23 mouse cellular contexts compared by ENCODE assay signal in the genomic region with DNA sequence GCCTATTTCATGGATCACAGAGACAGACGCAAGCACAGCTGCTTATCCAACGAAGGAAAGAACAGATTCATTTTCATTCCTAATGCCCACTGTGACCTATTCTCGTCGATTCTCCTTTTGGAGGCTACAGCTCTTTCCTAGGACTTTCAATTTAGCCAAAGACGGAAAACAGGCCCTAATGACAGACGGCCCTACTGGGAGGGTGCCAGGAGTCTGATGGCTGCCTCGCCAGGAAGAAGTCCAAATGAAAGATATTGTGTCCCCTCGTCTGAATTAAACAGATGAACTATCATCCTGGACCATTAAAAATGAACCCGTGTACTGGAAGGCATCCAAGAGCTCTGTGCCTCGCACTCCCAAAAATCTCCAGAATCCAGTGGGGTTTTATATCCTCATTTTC.
DNase-seq lines count a peak whose midpoint lies in the region; ATAC-seq and TF ChIP-seq lines count a peak whose summit lies in the region.
"Had no signal": no experiment of that assay in that cellular context is flagged by ENCODE, and none has a peak within 500 bp of the region (broad histone marks: within the 10 kb centered on the region; RNA-seq: fewer than 3 reads in every experiment).

No protein-coding gene starts in this region.

- DNase-seq in cerebellum, adult 2 months = peak; percentile 12 to 16
- no peak for DNase-seq in cerebellum, adult 11 months
- peak; percentile 4 for DNase-seq in heart, adult 11 months
- DNase-seq in heart, adult 18-20 months = no peak
- peak; percentile 16 for DNase-seq in kidney, postnatal 14 days
- DNase-seq in kidney, postnatal 36 days = no peak
- peak; percentile 22 for DNase-seq in midbrain, postnatal 0 days (ENCODE audit: low spot score)
- DNase-seq: adrenal gland, adult 8-10 months; forebrain, postnatal 0 days; kidney, adult 2 months; liver, postnatal 0 days; right cerebral cortex, postnatal 4 days; thymus, adult 2 months; thymus, postnatal 36 days had no signal

- no peaks in the 10 kb centered on the region for H3K36me3 ChIP-seq in midbrain, postnatal 0 days (ENCODE audit: insufficient read depth, low read length)
- H3K36me3 ChIP-seq in midbrain, embryonic 16.5 days (ENCODE audit: control insufficient read depth, insufficient read depth, low read length) = no peaks in the 10 kb centered on the region
- H3K36me3 ChIP-seq: heart, embryonic 10.5 days; heart, embryonic 15.5 days; hindbrain, embryonic 15.5 days; liver, embryonic 12.5 days; neural tube, embryonic 13.5 days had no signal

- no peak for TF ChIP-seq CTCF in cerebellum, adult 2 months (IDR thresholded peaks at IDR 0.05; ENCODE audit: borderline replicate concordance, insufficient read depth, low read depth, low read length)
- no peak for TF ChIP-seq CTCF in midbrain, postnatal 0 days (IDR thresholded peaks at IDR 0.05)

- 7% methylated on average over 10 of the region's 10 CpGs for WGBS in cerebellum, adult 2 months
- 58% methylated on average over 10 of the region's 10 CpGs for WGBS in midbrain, postnatal 0 days
- 65% methylated on average over 10 of the region's 10 CpGs for WGBS in midbrain, embryonic 16.5 days

- no peak overlapping the region for H3K4me3 ChIP-seq in cerebellum, adult 2 months (replicated peaks; ENCODE audit: insufficient read depth, low read depth, low read length)
- no peak overlapping the region for H3K4me3 ChIP-seq in midbrain, postnatal 0 days (ENCODE audit: low read depth, low read length)
- no peak overlapping the region for H3K4me3 ChIP-seq in midbrain, embryonic 16.5 days (ENCODE audit: low read depth, low read length)
- H3K4me3 ChIP-seq: heart, embryonic 10.5 days; heart, embryonic 15.5 days; hindbrain, embryonic 15.5 days; layer of hippocampus, adult 2 months; liver, embryonic 12.5 days; neural tube, embryonic 13.5 days had no signal

- peaks cover 2% of the 10 kb centered on the region; the same call in 1 of the 2 replicates for H3K27me3 ChIP-seq in cerebellum, adult 2 months (ENCODE audit: control insufficient read depth, insufficient read depth, low read length)
- no peaks in the 10 kb centered on the region for H3K27me3 ChIP-seq in midbrain, postnatal 0 days (ENCODE audit: insufficient read depth, low read length)
- no peaks in the 10 kb centered on the region for H3K27me3 ChIP-seq in midbrain, embryonic 16.5 days (ENCODE audit: control insufficient read depth, insufficient read depth, low read depth, low read length)
- H3K27me3 ChIP-seq: heart, embryonic 15.5 days; hindbrain, embryonic 15.5 days; liver, embryonic 12.5 days; neural tube, embryonic 13.5 days had no signal

- H3K4me2 ChIP-seq in midbrain, postnatal 0 days (ENCODE audit: low read depth, low read length, poor library complexity, severe bottlenecking) = no peak overlapping the region
- H3K4me2 ChIP-seq in midbrain, embryonic 16.5 days (ENCODE audit: low read length) = no peak overlapping the region
- H3K4me2 ChIP-seq: heart, embryonic 15.5 days; hindbrain, embryonic 15.5 days; liver, embryonic 12.5 days; neural tube, embryonic 13.5 days had no signal

- H3K9ac ChIP-seq in midbrain, postnatal 0 days (replicated peaks; ENCODE audit: low read length, poor library complexity, severe bottlenecking) = no peak overlapping the region
- no peak overlapping the region for H3K9ac ChIP-seq in midbrain, embryonic 16.5 days (ENCODE audit: low read depth, low read length)
- H3K9ac ChIP-seq: forebrain, postnatal 0 days; heart, embryonic 15.5 days; hindbrain, embryonic 15.5 days; liver, embryonic 12.5 days; liver, postnatal 0 days; neural tube, embryonic 13.5 days had no signal

- no peak for ATAC-seq in midbrain, postnatal 0 days (ENCODE audit: low FRiP score)
- no peak for ATAC-seq in midbrain, embryonic 16.5 days
- ATAC-seq: forebrain, postnatal 0 days; liver, embryonic 12.5 days; liver, postnatal 0 days; lung, postnatal 0 days had no signal

- no peak for TF ChIP-seq POLR2A in cerebellum, adult 2 months (IDR thresholded peaks at IDR 0.05; ENCODE audit: borderline replicate concordance, insufficient read depth, low read length)

- H3K4me1 ChIP-seq in cerebellum, adult 2 months (ENCODE audit: control insufficient read depth, insufficient read depth, low read length) = no peaks in the 10 kb centered on the region
- no peaks in the 10 kb centered on the region for H3K4me1 ChIP-seq in midbrain, postnatal 0 days (ENCODE audit: insufficient read depth, low read length)
- H3K4me1 ChIP-seq in midbrain, embryonic 16.5 days (ENCODE audit: control insufficient read depth, insufficient read depth, low read length) = peaks cover 2% of the 10 kb centered on the region; the same call in 1 of the 2 replicates
- H3K4me1 ChIP-seq: heart, embryonic 10.5 days; heart, embryonic 15.5 days; liver, embryonic 12.5 days had no signal

- no peaks in the 10 kb centered on the region for H3K9me3 ChIP-seq in midbrain, postnatal 0 days (ENCODE audit: low read length)
- H3K9me3 ChIP-seq in midbrain, embryonic 16.5 days (replicated peaks; ENCODE audit: control insufficient read depth, low read length, poor library complexity, severe bottlenecking) = no peaks in the 10 kb centered on the region
- H3K9me3 ChIP-seq: heart, embryonic 10.5 days; heart, embryonic 15.5 days; hindbrain, embryonic 15.5 days; liver, embryonic 12.5 days; neural tube, embryonic 13.5 days had no signal

- H3K27ac ChIP-seq in cerebellum, adult 2 months (ENCODE audit: insufficient read depth, low read length) = no peak overlapping the region
- H3K27ac ChIP-seq in midbrain, postnatal 0 days (ENCODE audit: low read depth, low read length) = no peak overlapping the region
- H3K27ac ChIP-seq in midbrain, embryonic 16.5 days (ENCODE audit: low read length) = no peak overlapping the region
- H3K27ac ChIP-seq: heart, embryonic 10.5 days; heart, embryonic 15.5 days; hindbrain, embryonic 15.5 days; kidney, postnatal 0 days; layer of hippocampus, adult 2 months; liver, embryonic 12.5 days; neural tube, embryonic 13.5 days had no signal

Comparison
In these comparisons a context has a peak if more than half of its experiments do, and no peak if none do; other contexts are left out.
1. DNase-seq: peak in cerebellum, adult 2 months (2 of 2), heart, adult 11 months (single experiment), kidney, postnatal 14 days (single experiment) and midbrain, postnatal 0 days (single experiment); none in cerebellum, adult 11 months (single experiment), heart, adult 18-20 months (0 of 2) and kidney, postnatal 36 days (0 of 2).